Mouse (Mus musculus) forebrain, embryonic 15.5 days (tissue): ENCODE data around the gene Gsk3a. TPM values are rescaled to one million over a fixed set of nuclear protein-coding genes. Genes with fewer than 3 reads are reported as not detected.
"Not testable (repeated sequence)": the region's sequence is repeated elsewhere in the genome, so short reads cannot be mapped to it uniquely, and the experiment has no call there.

ENCODE experiments used
- ATAC-seq: fragments of 200-750 bp; cut with Nextera tagmentation; replicated peaks from 2 replicates; pipeline ENCODE4 v1.8.0; 2017; ENCODE audit warnings: mild to moderate bottlenecking, moderate TSS enrichment, moderate library complexity
- H3K27ac ChIP-seq: fragments of 300-500 bp; sonication (generic); replicated peaks from 2 replicates; pipeline ENCODE4 v1.5.1; 2015; ENCODE audit warnings: mild to moderate bottlenecking, inconsistent platforms
- H3K27me3 ChIP-seq: fragments of 300-500 bp; sonication (generic); 2 replicates; pipeline ENCODE4 v1.6.1; 2015; ENCODE audit warnings: inconsistent platforms
- H3K36me3 ChIP-seq: fragments of 300-500 bp; sonication (generic); 2 replicates; pipeline ENCODE4 v1.6.1; 2015; ENCODE audit warnings: mild to moderate bottlenecking, inconsistent platforms
- H3K4me1 ChIP-seq: fragments of 300-500 bp; sonication (generic); 2 replicates; pipeline ENCODE4 v1.6.1; 2015; ENCODE audit warnings: inconsistent platforms
- H3K4me2 ChIP-seq: fragments of 300-500 bp; sonication (generic); replicated peaks from 2 replicates; pipeline ENCODE4 v1.6.1; 2015; ENCODE audit warnings: mild to moderate bottlenecking, inconsistent platforms
- H3K4me3 ChIP-seq: fragments of 300-500 bp; sonication (generic); 2 replicates; pipeline ENCODE4 v1.5.1; 2015; ENCODE audit warnings: mild to moderate bottlenecking, inconsistent platforms
- H3K9ac ChIP-seq: fragments of 300-500 bp; sonication (generic); replicated peaks from 2 replicates; pipeline ENCODE4 v1.6.1; 2015; ENCODE audit warnings: mild to moderate bottlenecking, inconsistent platforms
- H3K9me3 ChIP-seq: fragments of 300-500 bp; sonication (generic); 2 replicates; pipeline ENCODE4 v1.6.1; 2016; ENCODE audit warnings: inconsistent platforms
- WGBS: fragments of 180-500 bp; shearing (Covaris S2); methylation state at CpG from one replicate; pipeline ENCODE4 v1.1.7; 2015; ENCODE audit warnings: mixed read lengths; 5-methylcytosine and 5-hydroxymethylcytosine counted together
- polyA plus RNA-seq: library from polyadenylated mRNA; unstranded; fragments of >200 nt; fragmentation: Nextera tagmentation; extraction: Ambion mirVana; gene quantifications from 2 replicates; pipeline ENCODE4 v1.2.1, GENCODE M21; 2015

Gsk3a gene
- polyA plus RNA-seq, 1 experiment from 2014 or later: 17.4 TPM

DNA sequence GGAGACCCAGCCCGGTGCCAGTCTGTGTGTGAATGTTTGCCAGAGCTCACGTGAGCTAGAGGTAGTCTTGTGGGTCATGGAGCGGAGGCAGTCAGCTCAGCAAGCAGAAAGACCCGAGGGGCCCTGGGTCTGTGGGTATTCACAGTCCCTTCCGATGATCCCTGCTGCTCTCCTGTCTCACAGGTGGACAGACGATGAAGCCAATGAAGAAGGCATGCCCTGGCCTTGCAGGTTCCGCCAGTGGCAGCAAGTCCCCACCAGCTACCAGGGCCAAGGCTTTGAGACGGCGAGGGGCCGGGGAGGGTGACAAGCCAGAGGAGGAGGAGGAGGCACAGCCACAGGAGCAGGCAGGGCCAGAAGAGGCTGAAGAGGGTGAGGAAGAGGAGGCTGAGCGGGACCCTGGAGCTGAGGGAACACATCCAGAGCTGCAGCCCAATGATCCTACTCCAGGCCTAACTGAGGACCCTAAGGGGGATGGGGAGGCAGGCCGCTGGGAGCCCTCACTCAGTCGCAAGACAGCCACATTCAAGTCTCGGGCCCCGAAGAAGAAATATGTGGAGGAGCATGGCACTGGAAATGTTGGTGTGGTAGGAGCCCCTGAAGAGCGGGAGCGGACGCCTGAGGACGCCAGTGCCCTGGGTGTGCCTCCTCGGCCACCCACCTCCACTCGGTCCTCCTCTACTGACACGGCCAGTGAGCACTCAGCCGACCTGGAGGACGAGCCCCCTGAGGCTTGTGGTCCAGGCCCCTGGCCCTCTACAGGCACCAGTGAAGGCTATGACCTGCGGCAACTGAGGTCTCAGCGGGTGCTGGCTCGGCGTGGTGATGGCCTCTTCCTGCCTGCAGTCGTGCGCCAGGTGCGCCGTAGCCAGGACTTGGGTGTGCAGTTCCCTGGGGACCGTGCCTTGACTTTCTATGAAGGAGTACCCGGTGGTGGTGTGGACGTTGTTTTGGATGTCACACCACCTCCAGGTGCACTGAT, 33.3 kb upstream of the Gsk3a start:
- no peak overlapping the region for H3K9ac ChIP-seq
- 90% methylated on average over 35 of the region's 35 CpGs for WGBS
- ATAC-seq: no peak
- H3K4me2 ChIP-seq: no peak overlapping the region
- H3K27me3 ChIP-seq: no peaks in the 10 kb centered on the region
- no peak overlapping the region for H3K4me3 ChIP-seq
- H3K4me1 ChIP-seq: peaks cover 39% of the 10 kb centered on the region
- peaks cover 19% of the 10 kb centered on the region for H3K36me3 ChIP-seq
- no peaks in the 10 kb centered on the region for H3K9me3 ChIP-seq
- no peak overlapping the region for H3K27ac ChIP-seq

GRCm38 (mm10) chr7:25269545-25270271, 32.1 kb upstream of the Gsk3a start:
- Histone ChIP-seq H3K4me2 (peak overlapping the region; percentile 68), H3K9ac (peak overlapping the region; percentile 69; the same call in 1 of the 2 replicates), H3K27me3 (no peaks in the 10 kb centered on the region), H3K9me3 (no peaks in the 10 kb centered on the region), H3K4me1 (peaks cover 32% of the 10 kb centered on the region), H3K36me3 (peaks cover 19% of the 10 kb centered on the region), H3K4me3 (peak overlapping the region; percentile 65), H3K27ac (no peak overlapping the region)
- ATAC-seq: no peak
- WGBS: 88% methylated on average over 8 of the region's 8 CpGs

DNA sequence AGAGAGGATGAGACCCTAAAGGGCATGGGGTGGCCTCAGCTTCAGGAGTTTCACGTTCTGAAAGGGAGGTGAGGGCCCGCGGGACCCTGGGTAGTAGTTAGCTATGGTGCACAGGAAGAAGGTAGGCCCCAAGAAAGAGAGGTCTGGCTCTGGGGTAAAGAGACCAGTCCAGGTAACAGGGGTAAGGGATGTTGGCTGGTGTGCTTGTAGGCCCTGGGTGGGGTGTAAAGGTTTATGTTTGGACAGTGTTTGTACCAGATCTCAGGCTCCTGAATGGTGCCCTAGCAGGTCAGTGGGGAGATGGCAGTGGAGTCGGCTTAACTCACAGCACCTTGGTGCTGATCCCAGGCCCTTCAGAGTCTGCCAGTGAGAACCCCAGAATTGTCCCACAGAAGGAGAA, 31.4 kb upstream of the Gsk3a start:
- Histone ChIP-seq H3K9me3 (no peaks in the 10 kb centered on the region), H3K9ac (peak overlapping the region; percentile 69), H3K4me2 (peak overlapping the region; percentile 68), H3K27ac (no peak overlapping the region), H3K4me1 (peaks cover 25% of the 10 kb centered on the region), H3K27me3 (no peaks in the 10 kb centered on the region), H3K4me3 (peak overlapping the region; percentile 65), H3K36me3 (peaks cover 19% of the 10 kb centered on the region)
- 38% methylated on average over 4 of the region's 4 CpGs for WGBS
- no peak for ATAC-seq

- ATAC-seq: no peak
- H3K4me2 ChIP-seq: peak overlapping the region; percentile 68
Observed at GRCm38 (mm10) chr7:25268588-25268987, 30.9 kb upstream of the Gsk3a start.

GRCm38 (mm10) chr7:25267751-25268463, 30.3 kb upstream of the Gsk3a start:
- under 1% methylated on average over 33 of the region's 33 CpGs for WGBS
- H3K4me3 ChIP-seq: peak overlapping the region; percentile 65
- H3K9ac ChIP-seq: peak overlapping the region; percentile 69
- H3K9me3 ChIP-seq: no peaks in the 10 kb centered on the region
- peaks cover 23% of the 10 kb centered on the region for H3K4me1 ChIP-seq
- H3K36me3 ChIP-seq: peaks cover 14% of the 10 kb centered on the region
- peak overlapping the region; percentile 68 for H3K4me2 ChIP-seq
- peak; percentile 97 for ATAC-seq
- H3K27me3 ChIP-seq: no peaks in the 10 kb centered on the region
- H3K27ac ChIP-seq: peak overlapping the region; percentile 92

More at GRCm38 (mm10) chr7:25268588-25268987, 30.9 kb upstream of the Gsk3a start:
- Histone ChIP-seq H3K4me1 (peaks cover 23% of the 10 kb centered on the region), H3K27me3 (no peaks in the 10 kb centered on the region), H3K9me3 (no peaks in the 10 kb centered on the region), H3K27ac (peak overlapping the region; percentile 78), H3K4me3 (peak overlapping the region; percentile 65), H3K9ac (peak overlapping the region; percentile 69), H3K36me3 (peaks cover 19% of the 10 kb centered on the region)
- 2% methylated on average over 7 of the region's 7 CpGs for WGBS

DNA sequence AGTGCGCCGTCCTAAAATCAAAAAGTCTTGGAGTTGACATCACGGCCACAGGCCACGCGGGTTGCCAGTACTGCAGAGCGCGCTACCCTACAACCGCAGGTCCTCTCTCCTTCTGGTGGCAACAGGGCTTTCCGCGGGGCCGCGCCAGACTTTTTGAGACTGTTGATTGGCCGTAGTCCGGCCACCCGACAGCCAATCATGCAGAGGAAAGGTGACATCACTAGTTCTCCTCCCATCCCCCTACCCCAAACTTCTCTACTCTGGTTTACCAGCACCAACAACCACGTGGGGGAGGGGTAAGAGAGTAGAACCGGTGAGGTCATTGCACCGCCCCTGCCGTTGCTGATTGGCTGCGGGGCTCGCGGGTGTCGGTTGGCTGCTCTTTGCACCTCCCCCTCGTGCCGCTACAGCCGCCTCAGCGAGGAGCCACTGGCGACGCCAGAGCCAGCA, 29.7 kb upstream of the Gsk3a start, which contains the start of gene Cic:
Cic (plus strand) TSS at position 404 of the 450 bp plus-strand sequence.
- Histone ChIP-seq H3K36me3 (peaks cover 8% of the 10 kb centered on the region; the same call in 1 of the 2 replicates), H3K4me1 (peaks cover 23% of the 10 kb centered on the region), H3K27me3 (no peaks in the 10 kb centered on the region), H3K4me2 (peak within 1 kb of the TSS; percentile 68), H3K27ac (peak within 1 kb of the TSS; percentile 92), H3K4me3 (peak within 1 kb of the TSS; percentile 65), H3K9me3 (no peaks in the 10 kb centered on the region), H3K9ac (peak within 1 kb of the TSS; percentile 69)
- ATAC-seq: peak; percentile 87
- WGBS: under 1% methylated on average over 29 of the region's 29 CpGs

GRCm38 (mm10) chr7:25266180-25266962, 28.7 kb upstream of the Gsk3a start:
- 89% methylated on average over 8 of the region's 8 CpGs for WGBS
- Histone ChIP-seq H3K4me1 (peaks cover 23% of the 10 kb centered on the region), H3K9ac (no peak overlapping the region), H3K27me3 (no peaks in the 10 kb centered on the region), H3K9me3 (no peaks in the 10 kb centered on the region), H3K36me3 (no peaks in the 10 kb centered on the region), H3K4me2 (0 out of 2 replicates have a peak overlapping the region, but pooled peaks have one; percentile 59), H3K4me3 (peak overlapping the region; percentile 65; the same call in 1 of the 2 replicates), H3K27ac (no peak overlapping the region)
- ATAC-seq: no peak

- H3K4me3 ChIP-seq, H3K27me3 ChIP-seq, H3K9me3 ChIP-seq, H3K27ac ChIP-seq, H3K4me2 ChIP-seq, ATAC-seq, H3K36me3 ChIP-seq, H3K9ac ChIP-seq: not testable (repeated sequence)
- 91% methylated on average over 5 of the region's 5 CpGs for WGBS
- H3K4me1 ChIP-seq: peaks cover 23% of the 10 kb centered on the region
Observed at GRCm38 (mm10) chr7:25265743-25266142, 28.1 kb upstream of the Gsk3a start.

GRCm38 (mm10) chr7:25263968-25264870, 26.6 kb upstream of the Gsk3a start:
- no peak overlapping the region for H3K4me3 ChIP-seq
- no peak overlapping the region for H3K9ac ChIP-seq
- no peaks in the 10 kb centered on the region for H3K27me3 ChIP-seq
- no peak overlapping the region for H3K4me2 ChIP-seq
- no peaks in the 10 kb centered on the region for H3K9me3 ChIP-seq
- no peaks in the 10 kb centered on the region for H3K36me3 ChIP-seq
- H3K4me1 ChIP-seq: peaks cover 11% of the 10 kb centered on the region
- H3K27ac ChIP-seq: no peak overlapping the region
- 24% methylated on average over 17 of the region's 17 CpGs for WGBS
- no peak for ATAC-seq

- Histone ChIP-seq H3K4me2 (no peak overlapping the region), H3K9me3 (no peaks in the 10 kb centered on the region), H3K4me1 (peaks cover 2% of the 10 kb centered on the region), H3K4me3 (no peak overlapping the region), H3K27ac (no peak overlapping the region), H3K36me3 (no peaks in the 10 kb centered on the region), H3K9ac (no peak overlapping the region), H3K27me3 (no peaks in the 10 kb centered on the region)
- WGBS: 35% methylated on average over 1 of the region's 1 CpGs
- ATAC-seq: no peak
Observed at GRCm38 (mm10) chr7:25261896-25262295, 24.2 kb upstream of the Gsk3a start.
